In genomic region chr5:144243901-144244487, GRCm38 (mm10) we compare ENCODE assay signal across 8 mouse cellular contexts. TPM values are rescaled to one million over a fixed set of nuclear protein-coding genes. Genes with fewer than 3 reads are reported as not detected.
DNase-seq lines count a peak whose midpoint lies in the region; ATAC-seq and TF ChIP-seq lines count a peak whose summit lies in the region.

Gene Bri3, plus strand, starts transcription at chr5:144244437.

- no peaks in the 10 kb centered on the region for H3K27me3 ChIP-seq in liver, adult 2 months (ENCODE audit: control insufficient read depth, insufficient read depth, low read length)
- no peaks in the 10 kb centered on the region for H3K27me3 ChIP-seq in embryonic facial prominence, embryonic 10.5 days (replicated peaks; ENCODE audit: low read depth, poor library complexity, severe bottlenecking)
- H3K27me3 ChIP-seq in heart, embryonic 14.5 days (ENCODE audit: control insufficient read depth, insufficient read depth, low read length) = no peaks in the 10 kb centered on the region
- no peaks in the 10 kb centered on the region for H3K27me3 ChIP-seq in myocyte (ENCODE audit: control insufficient read depth, insufficient read depth, insufficient read length)

- intact Hi-C loops in left cerebral cortex, postnatal 25 days (cut with DNase I) = no loop called here

- H3K4me1 ChIP-seq in liver, adult 2 months (ENCODE audit: control insufficient read depth, insufficient read depth, low read length) = peaks cover 7% of the 10 kb centered on the region
- H3K4me1 ChIP-seq in embryonic facial prominence, embryonic 10.5 days = no peaks in the 10 kb centered on the region; the same call in 1 of the 2 replicates
- H3K4me1 ChIP-seq in heart, embryonic 14.5 days (ENCODE audit: control insufficient read depth in 2 of 2, insufficient read depth in 2 of 2, low read length in 2 of 2) = peaks cover 5 to 13% of the 10 kb centered on the region in 2 experiments; a peak in 2 of 4 replicates

- 97% methylated on average over 7 of the region's 7 CpGs for WGBS in liver, adult 2 months
- 91% methylated on average over 7 of the region's 7 CpGs for WGBS in embryonic facial prominence, embryonic 10.5 days
- WGBS in heart, embryonic 14.5 days = 86% methylated on average over 7 of the region's 7 CpGs

- no peak within 1 kb of the TSS for H3ac ChIP-seq in myocyte (ENCODE audit: control insufficient read depth, insufficient read length)

- no peaks in the 10 kb centered on the region for H3K79me2 ChIP-seq in liver, adult 2 months (ENCODE audit: control insufficient read depth, insufficient read depth, low read length)
- no peaks in the 10 kb centered on the region for H3K79me2 ChIP-seq in myocyte (ENCODE audit: control insufficient read depth, insufficient read depth)

- no peak for TF ChIP-seq CTCF in liver, adult 2 months (IDR thresholded peaks at IDR 0.05; ENCODE audit: low read depth, low read length)

- H3K27ac ChIP-seq in liver, adult 2 months (replicated peaks; ENCODE audit: insufficient read depth, low read depth, low read length) = no peak within 1 kb of the TSS
- H3K27ac ChIP-seq in embryonic facial prominence, embryonic 10.5 days (replicated peaks) = no peak within 1 kb of the TSS
- no peak within 1 kb of the TSS for H3K27ac ChIP-seq in heart, embryonic 14.5 days (replicated peaks in 1 of 2; ENCODE audit: control insufficient read depth in 1 of 2, insufficient read depth in 1 of 2, low read depth in 2 of 2, low read length in 2 of 2)

- no peak for TF ChIP-seq POLR2A in liver, adult 2 months (IDR thresholded peaks at IDR 0.05; ENCODE audit: extremely low read depth, insufficient read depth, low read length)
- TF ChIP-seq POLR2A in myocyte (IDR thresholded peaks at IDR 0.05; ENCODE audit: insufficient read length, low read depth) = no peak

- no peak for DNase-seq in liver, adult 2 months (ENCODE audit: extremely low read depth, low read depth, low spot score)
- no peak for DNase-seq in liver
- DNase-seq in embryonic facial prominence, embryonic 10.5 days (ENCODE audit: low spot score) = no peak
- no peak for DNase-seq in left cerebral cortex, postnatal 25 days (ENCODE audit: low spot score in 2 of 2)
- no peak for DNase-seq in cerebellum, postnatal 10 days
- no peak for DNase-seq in natural killer cell, adult 2 months (ENCODE audit: low spot score in 2 of 2)

- no peak within 1 kb of the TSS for H3K4me2 ChIP-seq in heart, embryonic 14.5 days (ENCODE audit: low read length)
- H3K4me2 ChIP-seq in myocyte (ENCODE audit: low read depth) = no peak within 1 kb of the TSS

- H3K9me3 ChIP-seq in embryonic facial prominence, embryonic 10.5 days = no peaks in the 10 kb centered on the region
- no peaks in the 10 kb centered on the region for H3K9me3 ChIP-seq in heart, embryonic 14.5 days (ENCODE audit: control insufficient read depth, low read length)

- H3K36me3 ChIP-seq in liver, adult 2 months (ENCODE audit: control insufficient read depth, insufficient read depth, low read length) = no peaks in the 10 kb centered on the region
- H3K36me3 ChIP-seq in embryonic facial prominence, embryonic 10.5 days (replicated peaks) = no peaks in the 10 kb centered on the region
- H3K36me3 ChIP-seq in heart, embryonic 14.5 days (ENCODE audit: control insufficient read depth, insufficient read depth, low read length) = no peaks in the 10 kb centered on the region
- H3K36me3 ChIP-seq in myocyte (ENCODE audit: control insufficient read depth, insufficient read depth) = no peaks in the 10 kb centered on the region

- H3K4me3 ChIP-seq in liver, adult 2 months (ENCODE audit: insufficient read depth, low read depth, low read length) = no peak within 1 kb of the TSS
- no peak within 1 kb of the TSS for H3K4me3 ChIP-seq in embryonic facial prominence, embryonic 10.5 days
- no peak within 1 kb of the TSS for H3K4me3 ChIP-seq in heart, embryonic 14.5 days (ENCODE audit: control insufficient read depth in 1 of 2, insufficient read depth in 1 of 2, low read depth in 1 of 2, low read length in 2 of 2)
- H3K4me3 ChIP-seq in myocyte = no peak within 1 kb of the TSS

- ATAC-seq in heart, embryonic 14.5 days (ENCODE audit: insufficient number of reproducible peaks, insufficient read depth, low FRiP score, low read depth) = no peak

- H3K9ac ChIP-seq in liver, adult 2 months (ENCODE audit: low read depth, low read length) = no peak within 1 kb of the TSS
- no peak within 1 kb of the TSS for H3K9ac ChIP-seq in heart, embryonic 14.5 days (ENCODE audit: low read length)

TF ChIP-seq in myocyte, 11 proteins besides CTCF, POLR2A, EP300 and RAD21:
- TF ChIP-seq MAX (IDR thresholded peaks at IDR 0.05; ENCODE audit: low read depth) = no peak
- no peak for TF ChIP-seq USF1 (IDR thresholded peaks at IDR 0.05; ENCODE audit: low read depth)
- no peak for TF ChIP-seq SRF (IDR thresholded peaks at IDR 0.05; ENCODE audit: control insufficient read depth, insufficient read length, low read depth)
- no peak for TF ChIP-seq TCF12 (IDR thresholded peaks at IDR 0.05; ENCODE audit: insufficient read depth, poor library complexity, severe bottlenecking)
- TF ChIP-seq REST (IDR thresholded peaks at IDR 0.05; ENCODE audit: insufficient read depth, insufficient read length) = no peak
- TF ChIP-seq MYOG (IDR thresholded peaks at IDR 0.05; ENCODE audit: control insufficient read depth in 1 of 3, insufficient read depth in 1 of 3, insufficient read length in 2 of 3, low read depth in 2 of 3) = no peak
- TF ChIP-seq MYOD1 (IDR thresholded peaks at IDR 0.05; ENCODE audit: control insufficient read depth in 1 of 3, insufficient read length in 2 of 3, low read depth in 2 of 3) = no peak
- no peak for TF ChIP-seq E2F4 (IDR thresholded peaks at IDR 0.05; ENCODE audit: insufficient read depth)
- no peak for TF ChIP-seq CEBPB (IDR thresholded peaks at IDR 0.05; ENCODE audit: insufficient read depth, poor library complexity, severe bottlenecking)
- TF ChIP-seq POLR2AphosphoS2 (IDR thresholded peaks at IDR 0.05; ENCODE audit: insufficient read length, low read depth) = no peak
- TF ChIP-seq TCF3 (IDR thresholded peaks at IDR 0.05; ENCODE audit: insufficient read length, low read depth) = no peak

RNA-seq across cellular contexts. Expression of gene Bri3, which starts in this region (rescaled TPM):
- 24.9 and 29.5 TPM in 2 replicates for total RNA-seq in liver, adult 2 months (2014; rRNA removed)
- 74.6 and 85.7 TPM in 2 replicates for polyA plus RNA-seq in liver, adult 2 months (2012; rRNA removed)
- 119 and 124 TPM in 2 replicates for polyA plus RNA-seq in embryonic facial prominence, embryonic 10.5 days (2016; fragmentation: Nextera tagmentation; extraction: Ambion mirVana)
- polyA plus RNA-seq in heart, embryonic 14.5 days (2014; fragmentation: Nextera tagmentation; extraction: Ambion mirVana) = 187 and 204 TPM in 2 replicates
- total RNA-seq in left cerebral cortex, postnatal 25 days (2021) = 10 to 100 TPM; 64.0 to 65.8 TPM
- polyA plus RNA-seq in myocyte (2012; fragmentation: generic; extraction: Trizol) = 153 TPM
